Mouse (Mus musculus) MEL (cell line): ENCODE measurements around the gene Acsl3. TPM values are rescaled to one million over a fixed set of nuclear protein-coding genes. Genes with fewer than 3 reads are reported as not detected.

Experiments
- DNase-seq: peaks from one replicate; pipeline ENCODE4 v3.0.0; 2011; ENCODE audit warnings: low read depth, low spot score
- H3K27ac ChIP-seq: 2 replicates; pipeline ENCODE4 v1.5.1; 2012; ENCODE audit warnings: low read depth, mild to moderate bottlenecking, control low read depth, low read length, moderate library complexity; ENCODE audit not compliant: control insufficient read depth
- H3K27me3 ChIP-seq, 2 experiments: fragments of 150-350 bp in 1 of 2; sonication (generic) in 1 of 2; 2 replicates each; pipeline ENCODE4 v1.6.1; 2012; ENCODE audit warnings: low read length in 2 of 2, mild to moderate bottlenecking in 2 of 2, improper control_type of control experiment in 1 of 2, moderate library complexity in 1 of 2; ENCODE audit not compliant: insufficient read depth in 2 of 2, control insufficient read depth in 1 of 2
- H3K36me3 ChIP-seq, 2 experiments: 2 replicates each; pipeline ENCODE4 v1.6.1; 2012 to 2014; ENCODE audit warnings: low read length in 2 of 2, improper control_type of control experiment in 1 of 2, inconsistent platforms in 1 of 2, mild to moderate bottlenecking in 1 of 2; ENCODE audit not compliant: insufficient read depth in 2 of 2, control insufficient read depth in 1 of 2
- H3K4me1 ChIP-seq, 2 experiments: fragments of 150-350 bp in 1 of 2; sonication (generic) in 1 of 2; 2 replicates each; pipeline ENCODE4 v1.6.1; 2012; ENCODE audit warnings: low read length in 2 of 2, improper control_type of control experiment in 1 of 2, mild to moderate bottlenecking in 1 of 2; ENCODE audit not compliant: insufficient read depth in 2 of 2, control insufficient read depth in 1 of 2
- H3K4me3 ChIP-seq, 2 experiments: fragments of 150-350 bp in 1 of 2; sonication (generic) in 1 of 2; 2 replicates each; pipeline ENCODE4 v1.5.1; 2012; ENCODE audit warnings: low read depth in 2 of 2, low read length in 2 of 2, mild to moderate bottlenecking in 2 of 2, moderate library complexity in 2 of 2, control low read depth in 1 of 2, improper control_type of control experiment in 1 of 2; ENCODE audit not compliant: control insufficient read depth in 1 of 2, insufficient read depth in 1 of 2
- H3K79me2 ChIP-seq: 2 replicates; pipeline ENCODE4 v1.6.1; 2012; ENCODE audit warnings: mild to moderate bottlenecking, low read length, moderate library complexity; ENCODE audit not compliant: control insufficient read depth, poor library complexity, insufficient read depth
- H3K9ac ChIP-seq: 2 replicates; pipeline ENCODE4 v1.6.1; 2012; ENCODE audit warnings: low read depth, mild to moderate bottlenecking, control low read depth, low read length, moderate library complexity; ENCODE audit not compliant: control insufficient read depth, poor library complexity, severe bottlenecking
- H3K9me3 ChIP-seq: fragments of 150-350 bp; sonication (generic); replicated peaks from 2 replicates; pipeline ENCODE4 v1.6.1; 2012; ENCODE audit warnings: mild to moderate bottlenecking, low read length, improper control_type of control experiment, moderate library complexity; ENCODE audit not compliant: insufficient read depth
- CHD2 ChIP-seq: IDR thresholded peaks from 2 replicates; pipeline ENCODE4 v1.6.1; 2011; ENCODE audit warnings: low read length, improper control_type of control experiment
- CTCF ChIP-seq, 3 experiments: IDR thresholded peaks in 2 of 3; conservative IDR thresholded peaks in 1 of 3; 2 replicates each; pipeline ENCODE4 v1.5.1; 2011 to 2012; ENCODE audit warnings: low read length in 3 of 3, low read depth in 2 of 3, mild to moderate bottlenecking in 2 of 3, improper control_type of control experiment in 1 of 3, inconsistent platforms in 1 of 3, mixed read lengths in 1 of 3, moderate library complexity in 1 of 3; ENCODE audit not compliant: control insufficient read depth in 1 of 3, insufficient read depth in 1 of 3, poor library complexity in 1 of 3, severe bottlenecking in 1 of 3
- E2F4 ChIP-seq: IDR thresholded peaks from 2 replicates; pipeline ENCODE4 v1.6.1; 2011; ENCODE audit warnings: low read depth, low read length, improper control_type of control experiment, borderline replicate concordance
- ELF1 ChIP-seq: IDR thresholded peaks from 2 replicates; pipeline ENCODE4 v1.6.1; 2014; ENCODE audit warnings: low read depth, mild to moderate bottlenecking, inconsistent platforms, low read length, improper control_type of control experiment, moderate library complexity
- EP300 ChIP-seq, 2 experiments: IDR thresholded peaks; 2 replicates each; pipeline ENCODE4 v1.6.1; 2011; ENCODE audit warnings: improper control_type of control experiment in 2 of 2, low read length in 2 of 2, low read depth in 1 of 2, mild to moderate bottlenecking in 1 of 2
- GATA1 ChIP-seq: IDR thresholded peaks from 2 replicates; pipeline ENCODE4 v1.6.1; 2011; ENCODE audit warnings: low read depth, low read length, improper control_type of control experiment
- HCFC1 ChIP-seq: IDR thresholded peaks from 2 replicates; pipeline ENCODE4 v1.6.1; 2012; ENCODE audit warnings: low read depth, mild to moderate bottlenecking, inconsistent platforms, low read length, improper control_type of control experiment, moderate library complexity
- JUND ChIP-seq: IDR thresholded peaks from 2 replicates; pipeline ENCODE4 v1.6.1; 2011; ENCODE audit warnings: low read depth, mild to moderate bottlenecking, improper control_type of control experiment, low read length
- MAFK ChIP-seq: IDR thresholded peaks from 2 replicates; pipeline ENCODE4 v1.6.1; 2011; ENCODE audit warnings: low read depth, mild to moderate bottlenecking, low read length, improper control_type of control experiment, borderline replicate concordance
- MAZ ChIP-seq: IDR thresholded peaks from 2 replicates; pipeline ENCODE4 v1.6.1; 2012; ENCODE audit warnings: low read depth, mild to moderate bottlenecking, inconsistent platforms, low read length, improper control_type of control experiment
- MEF2A ChIP-seq: IDR thresholded peaks from 2 replicates; pipeline ENCODE4 v1.6.1; 2014; ENCODE audit warnings: low read depth, mild to moderate bottlenecking, inconsistent platforms, low read length, improper control_type of control experiment; ENCODE audit not compliant: poor library complexity, insufficient replicate concordance, severe bottlenecking; ENCODE audit errors: extremely low read depth
- MXI1 ChIP-seq: IDR thresholded peaks from 2 replicates; pipeline ENCODE4 v1.6.1; 2011; ENCODE audit warnings: mild to moderate bottlenecking, low read depth, low read length, improper control_type of control experiment
- POLR2AphosphoS2 ChIP-seq: IDR thresholded peaks from 2 replicates; pipeline ENCODE4 v1.6.1; 2011; ENCODE audit warnings: low read length, improper control_type of control experiment
- RCOR1 ChIP-seq: IDR thresholded peaks from 2 replicates; pipeline ENCODE4 v1.6.1; 2012; ENCODE audit warnings: low read depth, mild to moderate bottlenecking, inconsistent platforms, low read length, improper control_type of control experiment
- SMC3 ChIP-seq: IDR thresholded peaks from 2 replicates; pipeline ENCODE4 v1.6.1; 2011; ENCODE audit warnings: low read depth, low read length, improper control_type of control experiment
- TBP ChIP-seq: IDR thresholded peaks from 2 replicates; pipeline ENCODE4 v1.8.0; 2011; ENCODE audit warnings: low read depth, low read length, improper control_type of control experiment
- TCF12 ChIP-seq: IDR thresholded peaks from 2 replicates; pipeline ENCODE4 v1.6.1; 2014; ENCODE audit warnings: low read depth, mild to moderate bottlenecking, inconsistent platforms, low read length, improper control_type of control experiment, moderate library complexity
- USF2 ChIP-seq, 2 experiments: IDR thresholded peaks; 2 replicates each; pipeline ENCODE4 v1.6.1; 2011 to 2012; ENCODE audit warnings: improper control_type of control experiment in 2 of 2, low read length in 2 of 2, borderline replicate concordance in 1 of 2, inconsistent platforms in 1 of 2, low read depth in 1 of 2, mild to moderate bottlenecking in 1 of 2; ENCODE audit not compliant: insufficient read depth in 1 of 2
- ZC3H11A ChIP-seq: IDR thresholded peaks from 2 replicates; pipeline ENCODE4 v1.6.1; 2012; ENCODE audit warnings: low read depth, mild to moderate bottlenecking, inconsistent platforms, low read length, improper control_type of control experiment
- ZMIZ1 ChIP-seq: IDR thresholded peaks from 2 replicates; pipeline ENCODE4 v1.6.1; 2012; ENCODE audit warnings: low read depth, mild to moderate bottlenecking, inconsistent platforms, low read length, improper control_type of control experiment, moderate library complexity
- ZNF384 ChIP-seq: IDR thresholded peaks from 2 replicates; pipeline ENCODE4 v1.6.1; 2012; ENCODE audit warnings: low read depth, mild to moderate bottlenecking, inconsistent platforms, low read length, improper control_type of control experiment
- polyA plus RNA-seq, 2 experiments: library from polyadenylated mRNA; stranded (reverse) in 1 of 2; unstranded in 1 of 2; fragments of >175 nt in 1 of 2; fragments of >200 nt in 1 of 2; gene quantifications; 2 replicates each; pipeline versions ENCODE4 v1.2.1 to v1.2.4; 2012; ENCODE audit warnings: low replicate concordance in 2 of 2, low read depth in 1 of 2; ENCODE audit not compliant: insufficient read length in 2 of 2, insufficient read depth in 1 of 2, missing spikeins in 1 of 2
- total RNA-seq: library from RNA; depleted of rRNA; stranded (reverse); fragments of 300-350 nt; gene quantifications from 2 replicates; pipeline ENCODE4 v1.2.3, GENCODE M21; 2012

Acsl3 gene
- total and polyA plus RNA-seq, 3 experiments, result 32.9 to 38.9 TPM; not detected in 1

- Histone ChIP-seq H3K4me1 (no peaks in the 10 kb centered on the region), H3K27me3 (no peaks in the 10 kb centered on the region), H3K36me3 (no peaks in the 10 kb centered on the region), H3K4me3 (no peak overlapping the region), H3K27ac (no peak overlapping the region), H3K79me2 (no peaks in the 10 kb centered on the region), H3K9me3 (no peaks in the 10 kb centered on the region), H3K9ac (no peak overlapping the region)
- TF ChIP-seq MXI1 (no peak), ZC3H11A (no peak), MEF2A (no peak), TCF12 (no peak), HCFC1 (no peak), MAZ (no peak), CTCF (IDR thresholded peaks at IDR 0.05 in 2 of 3, conservative IDR thresholded peaks at IDR 0.05 in 1 of 3; ENCODE audit: control insufficient read depth in 1 of 3, insufficient read depth in 1 of 3, low read depth in 2 of 3, low read length in 3 of 3, poor library complexity in 1 of 3, severe bottlenecking in 1 of 3) (no peak)
- no peak for DNase-seq
Observed at GRCm38 (mm10) chr1:78609134-78609907, 48.3 kb upstream of the Acsl3 start.

GRCm38 (mm10) chr1:78611039-78611438 lies 46.6 kb upstream of the Acsl3 start:
- Histone ChIP-seq H3K79me2 (no peaks in the 10 kb centered on the region), H3K4me3 (no peak overlapping the region), H3K27ac (no peak overlapping the region), H3K9me3 (no peaks in the 10 kb centered on the region), H3K9ac (no peak overlapping the region), H3K36me3 (no peaks in the 10 kb centered on the region), H3K27me3 (no peaks in the 10 kb centered on the region), H3K4me1 (no peaks in the 10 kb centered on the region)
- DNase-seq, result no peak
- TF ChIP-seq ZNF384, result no peak
- TF ChIP-seq SMC3, result no peak
- no peak for TF ChIP-seq GATA1
- no peak for TF ChIP-seq CHD2
- TF ChIP-seq POLR2AphosphoS2, result no peak
- TF ChIP-seq EP300 (IDR thresholded peaks at IDR 0.05; ENCODE audit: low read depth in 1 of 2, low read length in 2 of 2), result no peak
- no peak for TF ChIP-seq USF2 (IDR thresholded peaks at IDR 0.05; ENCODE audit: borderline replicate concordance in 1 of 2, insufficient read depth in 1 of 2, low read depth in 1 of 2, low read length in 2 of 2)
- no peak for TF ChIP-seq MAFK
- no peak for TF ChIP-seq E2F4
- no peak for TF ChIP-seq ZMIZ1
- TF ChIP-seq JUND, result no peak
- TF ChIP-seq TBP, result no peak
- TF ChIP-seq RCOR1, result no peak
- TF ChIP-seq ELF1, result no peak
